Mouse (Mus musculus) liver, postnatal 0 days (tissue): ENCODE results near the gene Tex46.

Experiments
- CTCF ChIP-seq: sonication (generic); IDR thresholded peaks from 2 replicates; pipeline ENCODE4 v1.5.1; 2016; ENCODE audit warnings: antibody characterized with exemption, low read depth
- EP300 ChIP-seq: IDR thresholded peaks from 2 replicates; pipeline ENCODE4 v1.6.1; 2016; ENCODE audit warnings: antibody characterized with exemption, low read depth, mild to moderate bottlenecking

DNA sequence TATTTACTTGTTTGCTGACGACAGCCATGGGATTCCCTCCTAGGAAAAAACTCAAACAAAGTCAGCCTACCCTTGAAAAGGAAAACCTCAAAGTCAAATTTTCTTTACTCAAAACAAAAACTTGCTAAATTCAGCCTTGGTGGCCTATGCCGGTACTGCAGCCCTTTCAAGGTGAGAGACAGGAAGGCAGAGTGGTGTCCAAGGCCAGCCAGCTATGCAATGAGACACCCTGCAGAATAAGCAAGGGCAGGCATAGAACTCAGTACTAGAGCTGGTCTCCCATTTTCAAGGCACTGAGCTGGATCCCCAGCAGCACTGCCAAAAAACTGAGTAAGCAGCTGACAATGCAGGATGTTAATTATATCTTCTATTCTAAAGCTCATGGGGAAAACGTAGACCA lies 41.6 kb upstream of the Tex46 start:
- peak; percentile 19; the same call in 1 of the 2 replicates for TF ChIP-seq CTCF
- TF ChIP-seq EP300, result no peak
